Mouse (Mus musculus): Measurements from ENCODE around the gene Kmt5c.

The Kmt5c gene

DNA sequence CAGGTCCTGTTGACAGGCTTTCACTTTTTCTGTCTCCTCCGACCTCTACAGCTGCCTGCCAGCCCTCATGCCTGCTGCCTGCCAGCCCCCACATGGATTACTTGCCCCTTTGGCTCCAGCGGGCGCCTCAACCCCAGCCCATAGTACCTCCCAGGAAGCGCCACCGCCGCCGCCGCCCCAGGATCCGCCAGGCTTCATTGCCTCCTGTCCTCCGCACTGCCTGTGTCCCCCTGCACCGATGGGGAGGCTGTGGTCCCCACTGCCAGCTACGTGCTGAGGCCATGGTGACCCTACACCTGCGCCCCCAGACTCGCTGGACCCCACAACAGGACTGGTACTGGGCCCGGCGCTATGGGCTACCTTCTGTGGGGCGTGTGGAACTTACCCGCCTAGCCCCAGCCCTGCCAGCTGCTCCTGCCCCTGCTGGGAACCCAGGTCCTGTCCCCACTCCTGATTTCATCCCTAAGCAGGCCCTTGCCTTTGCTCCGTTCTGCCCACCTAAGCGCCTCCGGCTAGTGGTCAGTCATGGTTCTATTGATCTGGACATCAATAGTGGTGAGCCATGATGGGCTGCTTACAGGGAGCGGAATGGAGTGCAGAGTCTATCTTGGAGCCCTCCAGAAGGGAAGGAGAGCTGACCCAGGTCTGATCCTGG lies 6.5 kb downstream of the Kmt5c start:
- DNase-seq (ENCODE audit: low spot score): no peak

- no peak for DNase-seq (ENCODE audit: low spot score)
Observed at GRCm38 (mm10) chr7:4747156-4747899, 7.4 kb downstream of the Kmt5c start.

GRCm38 (mm10) chr7:4748321-4748720 lies 8.4 kb downstream of the Kmt5c start:
- DNase-seq (ENCODE audit: low spot score): no peak

DNA sequence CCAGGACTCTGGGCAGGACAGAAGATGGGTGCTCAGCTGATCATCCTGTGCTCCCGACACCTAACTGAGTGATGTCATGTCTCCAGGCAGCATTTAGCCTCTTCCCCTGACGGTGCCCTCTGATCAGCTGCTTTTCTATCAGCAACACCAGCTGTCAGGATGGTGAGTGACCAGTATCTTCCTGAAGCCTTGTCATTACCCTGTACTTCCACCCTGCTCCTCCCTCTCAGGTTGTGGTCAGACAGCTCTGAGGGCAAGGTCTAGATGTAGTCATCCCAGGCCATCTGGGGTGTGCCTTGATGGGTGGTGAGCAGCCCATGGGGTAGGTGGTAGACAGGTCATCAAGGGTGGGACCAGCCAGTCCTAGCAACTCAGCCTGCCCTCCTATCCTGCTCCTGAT lies 9.3 kb downstream of the Kmt5c start:
- no peak for DNase-seq (ENCODE audit: low spot score)

GRCm38 (mm10) chr7:4751971-4752820 lies 12.3 kb downstream of the Kmt5c start:
- DNase-seq (ENCODE audit: low spot score): peak; percentile 67

- peak; percentile 90 for DNase-seq (ENCODE audit: low spot score)
Observed at GRCm38 (mm10) chr7:4752821-4753570, 13.1 kb downstream of the Kmt5c start, which contains the start of gene Cox6b2. Gene Cox6b2 (minus strand): TSS chr7:4753094.

DNA sequence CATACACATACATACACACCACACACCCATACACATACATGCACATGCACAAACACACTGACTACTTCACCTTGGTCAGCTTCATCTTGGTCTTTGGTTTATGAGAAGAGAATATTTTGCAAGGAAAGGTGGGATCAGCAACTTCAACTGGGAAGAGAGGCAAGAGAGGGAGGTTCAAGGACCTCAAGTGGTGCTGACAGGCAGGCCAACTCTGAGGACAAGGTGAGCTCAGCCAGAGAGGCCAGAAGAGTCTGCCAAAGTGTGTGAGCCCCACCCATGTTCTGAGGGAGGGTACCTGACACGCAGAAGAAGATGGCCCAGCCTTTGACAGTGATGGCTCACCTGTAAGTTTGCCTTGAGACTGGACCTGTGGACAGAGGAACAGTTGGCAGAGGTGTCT lies 19.8 kb downstream of the Kmt5c start:
- DNase-seq (ENCODE audit: low spot score): no peak

- DNase-seq (ENCODE audit: low spot score): no peak
Observed at GRCm38 (mm10) chr7:4764946-4765710, 25.2 kb downstream of the Kmt5c start.

DNA sequence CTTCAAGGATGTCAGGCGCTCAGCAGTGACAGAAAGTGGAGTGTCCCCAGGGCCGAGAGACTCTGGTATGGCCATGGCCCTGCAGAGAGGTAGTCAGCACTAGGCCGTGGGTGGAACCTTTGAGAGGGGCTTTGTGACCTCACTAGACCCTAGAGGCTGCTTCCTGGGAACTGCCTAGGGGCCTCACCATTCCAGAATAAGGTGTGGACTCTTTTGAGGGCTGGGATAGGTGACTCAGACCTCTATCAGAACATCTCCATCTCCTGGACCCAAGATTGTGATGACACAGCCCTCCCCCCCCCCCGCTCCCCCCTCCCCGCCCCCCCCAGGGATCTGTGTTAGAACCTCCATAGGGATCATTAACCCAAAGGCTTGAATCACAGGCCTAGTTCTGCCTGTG lies 31.3 kb downstream of the Kmt5c start, which contains the start of gene Fam71e2:
Fam71e2 (minus strand) TSS at position 101 of the 400 bp plus-strand sequence.
- no peak for DNase-seq (ENCODE audit: low spot score)

DNA sequence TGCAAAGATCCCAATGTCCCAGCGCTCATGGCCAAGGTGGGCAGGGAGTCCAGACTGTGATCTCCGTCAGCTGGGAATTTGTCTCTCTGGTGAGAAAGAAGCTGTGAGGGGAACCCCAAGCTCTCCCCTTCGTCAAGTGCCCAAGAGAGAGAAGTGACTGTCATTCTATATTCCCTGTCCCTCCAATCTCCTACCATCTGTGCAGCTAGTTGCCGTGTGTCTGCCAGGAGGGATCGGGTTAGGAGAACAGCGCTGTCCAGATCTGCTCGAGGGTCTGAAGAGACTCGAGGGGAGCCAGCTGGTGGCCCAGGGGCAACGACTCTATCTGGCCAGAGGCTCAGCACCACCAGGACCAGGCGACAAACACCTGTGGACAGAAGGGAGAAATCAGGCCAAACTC lies 36.2 kb downstream of the Kmt5c start:
- no peak for DNase-seq (ENCODE audit: low spot score)

GRCm38 (mm10) chr7:4776861-4777830 lies 37.2 kb downstream of the Kmt5c start:
- DNase-seq (ENCODE audit: low spot score): peak; percentile 78

DNA sequence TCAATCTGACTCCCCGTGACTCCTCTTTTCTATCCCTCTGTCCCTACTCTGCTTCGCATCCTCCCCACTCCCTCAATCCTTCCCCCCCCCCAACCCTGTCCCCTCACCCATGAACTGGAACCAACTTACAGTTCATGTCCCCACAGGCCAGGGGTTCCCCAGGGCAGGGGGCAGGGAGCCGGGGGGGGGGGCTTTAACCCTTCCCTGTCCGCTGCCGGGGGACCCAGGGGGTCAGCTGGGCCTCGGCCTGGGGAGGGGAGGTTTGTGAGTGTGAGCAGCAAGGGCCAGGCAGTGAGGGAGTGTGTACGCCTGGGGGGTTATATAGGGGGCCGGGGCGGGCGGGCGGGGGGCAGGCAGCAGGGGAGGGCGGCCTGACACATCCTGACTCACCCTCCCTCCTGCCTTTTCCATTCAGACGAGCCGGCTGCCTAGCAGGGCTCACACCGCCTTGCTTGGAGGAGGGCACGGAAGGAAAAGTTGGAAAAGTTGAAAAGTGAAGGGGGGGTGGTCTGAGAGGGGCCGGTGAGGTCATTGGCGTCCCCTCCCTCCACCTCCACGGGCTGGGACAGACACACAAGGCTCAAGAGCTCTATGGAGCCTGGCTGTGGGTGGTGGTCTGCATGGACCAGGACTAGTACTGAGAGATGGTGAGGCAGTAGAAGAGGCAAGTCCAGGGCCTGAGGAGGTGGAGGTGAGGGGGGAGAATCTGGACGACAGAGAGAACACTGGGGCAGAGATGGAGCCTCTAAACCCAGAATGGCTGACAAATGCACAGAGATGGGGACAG lies 38.1 kb downstream of the Kmt5c start:
- DNase-seq (ENCODE audit: low spot score): no peak

DNA sequence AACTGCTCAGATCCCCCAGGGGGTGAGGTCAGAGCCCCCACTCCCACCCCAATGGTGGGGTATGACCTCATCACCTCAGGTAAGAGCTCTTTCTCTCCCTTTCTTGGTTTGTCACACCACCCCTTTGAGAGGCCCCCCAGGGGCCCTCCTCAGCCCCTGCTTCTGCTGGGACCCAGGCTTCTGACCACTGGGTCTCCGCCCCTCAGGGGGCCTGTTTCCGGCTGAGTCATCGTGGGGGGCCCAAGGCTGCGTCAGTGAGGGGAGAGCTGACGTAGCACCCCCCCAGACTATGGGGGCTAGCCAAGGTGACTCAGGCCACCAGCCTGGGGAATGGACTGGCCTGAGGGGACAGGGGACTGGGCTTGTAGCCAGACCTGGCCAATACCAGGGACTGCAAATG lies 40.0 kb downstream of the Kmt5c start:
- no peak for DNase-seq (ENCODE audit: low spot score)

DNA sequence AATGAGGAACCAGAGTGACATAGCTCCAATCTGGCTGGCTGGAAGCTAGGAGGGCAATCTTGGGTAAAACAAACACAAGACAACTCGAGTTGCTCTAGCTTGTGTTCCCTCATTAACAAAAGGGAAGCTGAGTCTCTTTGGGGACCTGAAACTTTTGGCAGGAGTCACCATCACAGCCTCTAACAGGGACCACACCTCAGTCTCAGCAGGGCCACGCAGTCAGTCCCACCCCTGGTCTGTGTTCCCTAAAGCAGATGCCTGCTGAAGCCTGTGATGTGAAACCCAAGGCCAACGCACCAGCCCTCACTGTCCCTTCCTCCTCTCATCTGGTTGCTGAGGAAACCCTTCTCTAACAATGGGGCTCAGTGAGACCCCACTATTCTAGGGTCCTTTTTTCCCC lies 42.2 kb downstream of the Kmt5c start:
- no peak for DNase-seq (ENCODE audit: low spot score)

GRCm38 (mm10) chr7:4782759-4783158 lies 42.8 kb downstream of the Kmt5c start, which contains the start of the genes Il11 and Tmem190:
Gene Il11 (minus strand): TSS chr7:4782859.
Gene Tmem190 (plus strand): TSS chr7:4782937.
- no peak for DNase-seq (ENCODE audit: low spot score)

- no peak for DNase-seq (ENCODE audit: low spot score)
Observed at GRCm38 (mm10) chr7:4783667-4784268, 43.9 kb downstream of the Kmt5c start.

DNA sequence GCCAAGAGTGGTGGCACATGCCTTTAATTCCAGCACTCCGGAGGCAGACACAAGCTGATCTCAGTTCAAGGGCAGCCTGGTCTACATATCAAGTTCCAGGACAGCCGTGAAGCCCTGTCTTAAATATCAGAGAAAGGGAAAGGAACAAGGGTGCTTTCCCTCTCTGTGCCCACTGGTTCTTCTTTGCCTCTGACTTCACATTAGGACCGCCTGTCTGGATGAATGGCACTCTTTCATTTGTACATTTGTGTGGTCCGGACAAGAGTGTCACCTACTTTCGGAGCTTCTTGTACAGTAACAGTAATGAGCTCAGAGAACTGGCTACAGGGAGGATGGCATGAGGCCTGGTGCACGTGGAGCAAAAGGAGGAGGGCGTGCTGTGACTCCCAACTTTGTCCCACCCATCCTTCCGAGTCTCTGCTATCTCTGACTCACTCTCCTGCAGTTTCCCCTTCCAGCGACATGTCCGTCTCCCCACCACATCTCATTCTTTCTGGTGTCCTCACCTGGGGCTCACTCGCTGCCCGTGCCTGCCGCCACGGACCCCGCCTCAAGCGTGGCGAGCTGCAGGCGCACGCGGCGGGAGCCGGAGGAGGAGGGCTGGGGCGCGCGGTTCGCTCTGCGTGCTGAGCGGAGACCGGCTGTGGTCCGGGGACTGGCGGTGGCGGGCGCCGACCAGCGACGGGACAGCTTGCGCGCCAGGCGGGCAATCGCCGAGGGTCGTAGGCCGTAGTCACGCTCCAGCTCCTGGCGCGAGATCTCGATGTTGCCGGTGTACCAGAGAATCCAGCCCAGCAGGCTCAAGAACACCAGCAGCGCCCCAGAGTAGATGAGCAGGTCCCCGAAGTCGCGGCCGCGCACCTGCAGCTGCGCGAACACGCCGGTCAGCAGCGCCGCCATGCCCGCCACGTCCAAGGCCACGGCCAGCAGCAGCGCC lies 48.9 kb downstream of the Kmt5c start:
- peak; percentile 82 for DNase-seq (ENCODE audit: low spot score)
